In the genomic region with DNA sequence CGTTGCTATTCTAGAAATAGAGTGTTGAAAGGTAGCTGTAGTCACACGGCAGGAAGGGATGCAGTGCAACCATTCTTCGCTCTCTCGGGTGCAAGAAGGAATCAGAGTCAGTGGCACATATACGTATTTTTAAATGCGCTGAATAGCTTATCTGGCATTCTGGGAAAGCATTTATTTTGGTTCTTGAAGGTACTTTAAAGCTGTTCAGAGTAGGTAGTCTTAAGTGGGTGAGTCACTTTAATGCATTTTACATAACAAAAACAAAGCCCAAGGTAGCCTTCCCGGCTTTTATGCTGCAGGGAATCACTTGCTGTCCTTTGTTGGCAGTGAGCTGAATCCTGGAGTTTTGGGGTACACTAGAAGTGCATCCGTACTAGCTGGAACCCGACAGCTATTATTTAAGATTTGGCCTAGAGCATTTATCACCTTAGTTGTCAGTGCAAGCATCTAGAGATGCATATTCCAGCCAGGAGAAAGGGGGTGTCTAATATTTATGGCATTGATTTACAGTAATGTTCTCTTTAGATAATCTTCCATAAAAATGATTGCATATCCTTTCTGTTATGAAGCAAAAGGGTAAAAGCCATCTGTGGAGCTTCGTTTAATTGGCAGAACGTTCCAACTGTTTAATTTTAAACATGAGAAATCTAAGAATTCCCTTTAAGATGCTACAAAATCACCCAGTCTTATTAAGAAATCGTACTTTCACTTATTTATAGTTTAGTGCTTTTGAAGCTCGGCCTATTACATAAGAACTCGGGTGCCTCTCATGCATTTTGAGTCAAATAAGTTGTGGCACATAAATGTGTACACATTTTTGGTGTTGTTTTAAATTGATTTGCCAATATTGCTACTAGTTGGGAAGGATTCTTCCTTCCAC, we compare ENCODE assay signal across 9 mouse cellular contexts. TPM values are rescaled to one million over a fixed set of nuclear protein-coding genes. Genes with fewer than 3 reads are reported as not detected.
DNase-seq lines count a peak whose midpoint lies in the region; ATAC-seq lines count a peak whose summit lies in the region.
"Had no signal": no experiment of that assay in that cellular context is flagged by ENCODE, and none has a peak within 500 bp of the region (broad histone marks: within the 10 kb centered on the region; RNA-seq: fewer than 3 reads in every experiment).

No protein-coding gene starts in this region.

- H3K4me1 ChIP-seq in forebrain, embryonic 13.5 days: peaks cover 19% of the 10 kb centered on the region
- H3K4me1 ChIP-seq in liver, embryonic 13.5 days (replicated peaks): 0 out of 2 replicates have a peak, but pooled peaks cover 3% of the 10 kb centered on the region

- DNase-seq in layer of hippocampus, adult 11-12 months (ENCODE audit: low spot score): peak; percentile 19
- DNase-seq in layer of hippocampus, adult 9-10 months (ENCODE audit: low spot score): no peak
- peak; percentile 34 for DNase-seq in cerebellum, adult 8-10 months
- no peak for DNase-seq in liver, embryonic 13.5 days
- DNase-seq in thymus, postnatal 10 days (ENCODE audit: low spot score in 2 of 2): no peak
- no peak for DNase-seq in yolk sac, embryonic 10.5 days (ENCODE audit: low spot score)
- DNase-seq in lung, postnatal 10 days: no peak

- 22% methylated on average over 14 of the region's 14 CpGs for WGBS in forebrain, embryonic 13.5 days
- WGBS in liver, embryonic 13.5 days (ENCODE audit: insufficient replicate concordance): 25% methylated on average over 14 of the region's 14 CpGs

- peak overlapping the region; percentile 79 for H3K4me2 ChIP-seq in forebrain, embryonic 13.5 days
- H3K4me2 ChIP-seq in liver, embryonic 13.5 days: peak overlapping the region; percentile 58; the same call in 1 of the 2 replicates

- peak overlapping the region; percentile 94 for H3K27ac ChIP-seq in forebrain, embryonic 13.5 days
- no peak overlapping the region for H3K27ac ChIP-seq in liver, embryonic 13.5 days
- H3K27ac ChIP-seq: macrophage had no signal

- peak overlapping the region; percentile 90 for H3K9ac ChIP-seq in forebrain, embryonic 13.5 days
- no peak overlapping the region for H3K9ac ChIP-seq in liver, embryonic 13.5 days

- H3K4me3 ChIP-seq in forebrain, embryonic 13.5 days: peak overlapping the region; percentile 67
- H3K4me3 ChIP-seq in liver, embryonic 13.5 days (replicated peaks): 0 out of 2 replicates have a peak overlapping the region, but pooled peaks have one; percentile 48

- ATAC-seq in forebrain, embryonic 13.5 days: no peak
- no peak for ATAC-seq in liver, embryonic 13.5 days (ENCODE audit: low read depth)

- H3K36me3 ChIP-seq in forebrain, embryonic 13.5 days (ENCODE audit: poor library complexity, severe bottlenecking): no peaks in the 10 kb centered on the region
- no peaks in the 10 kb centered on the region for H3K36me3 ChIP-seq in liver, embryonic 13.5 days

- peaks cover 20% of the 10 kb centered on the region for H3K27me3 ChIP-seq in forebrain, embryonic 13.5 days
- peaks cover 38% of the 10 kb centered on the region for H3K27me3 ChIP-seq in liver, embryonic 13.5 days

- H3K9me3 ChIP-seq in forebrain, embryonic 13.5 days (replicated peaks): no peaks in the 10 kb centered on the region
- H3K9me3 ChIP-seq in liver, embryonic 13.5 days (replicated peaks): no peaks in the 10 kb centered on the region

RNA-seq across cellular contexts. Expression of gene Cacna2d1, which starts 1.6 kb away (rescaled TPM):
- 30.9 and 36.5 TPM in 2 replicates for polyA plus RNA-seq in forebrain, embryonic 13.5 days (2015; fragmentation: Nextera tagmentation; extraction: Ambion mirVana)
- 0.54 and 0.73 TPM in 2 replicates for polyA plus RNA-seq in liver, embryonic 13.5 days (2015; fragmentation: Nextera tagmentation; extraction: Ambion mirVana)
- polyA plus RNA-seq: macrophage had no signal

Comparison
In these comparisons a context has a peak if more than half of its experiments do, and no peak if none do; other contexts are left out.
1. DNase-seq: peak in layer of hippocampus, adult 11-12 months (single experiment) and cerebellum, adult 8-10 months (single experiment); none in layer of hippocampus, adult 9-10 months (single experiment), liver, embryonic 13.5 days (single experiment), thymus, postnatal 10 days (0 of 2), yolk sac, embryonic 10.5 days (single experiment) and lung, postnatal 10 days (single experiment).
2. RNA of gene Cacna2d1, which starts 1.6 kb away (polyA plus RNA-seq): 30.9 to 36.5 TPM in forebrain, embryonic 13.5 days; 0.54 to 0.73 TPM in liver, embryonic 13.5 days; every median in the first group is over 10 times any median in the second.